Mouse (Mus musculus) spleen, adult 2 months (tissue): ENCODE data around the gene Gabarap. TPM values are rescaled to one million over a fixed set of nuclear protein-coding genes. Genes with fewer than 3 reads are reported as not detected.
"Not testable (repeated sequence)": the region's sequence is repeated elsewhere in the genome, so short reads cannot be mapped to it uniquely, and the experiment has no call there.

Experiments
- DNase-seq, 2 experiments: peaks; one replicate each; pipeline versions ENCODE4 v3.0.0 to v3.0.0-alpha.2; 2012 to 2021; ENCODE audit warnings: low spot score in 2 of 2, low read depth in 1 of 2
- H3K27ac ChIP-seq: fragments of 200-500 bp; 2 replicates; pipeline ENCODE4 v1.5.1; 2012; ENCODE audit warnings: low read length, inconsistent platforms; ENCODE audit not compliant: insufficient read depth
- H3K27me3 ChIP-seq: fragments of 200-500 bp; 2 replicates; pipeline ENCODE4 v1.6.1; 2012; ENCODE audit warnings: mild to moderate bottlenecking, moderate library complexity, low read length, inconsistent platforms; ENCODE audit not compliant: control insufficient read depth, insufficient read depth
- H3K36me3 ChIP-seq: fragments of 200-500 bp; 2 replicates; pipeline ENCODE4 v1.6.1; 2012; ENCODE audit warnings: mild to moderate bottlenecking, low read length, inconsistent platforms; ENCODE audit not compliant: control insufficient read depth, insufficient read depth
- H3K4me1 ChIP-seq: fragments of 200-500 bp; 2 replicates; pipeline ENCODE4 v1.6.1; 2011; ENCODE audit warnings: inconsistent platforms; ENCODE audit not compliant: control insufficient read depth, insufficient read depth, insufficient read length
- H3K4me3 ChIP-seq: fragments of 200-500 bp; 2 replicates; pipeline ENCODE4 v1.5.1; 2011; ENCODE audit warnings: mild to moderate bottlenecking, inconsistent platforms; ENCODE audit not compliant: insufficient read depth, insufficient read length; ENCODE audit errors: extremely low read depth
- CTCF ChIP-seq: fragments of 200-500 bp; IDR thresholded peaks from 2 replicates; pipeline ENCODE4 v1.5.1; 2011; ENCODE audit warnings: mild to moderate bottlenecking, inconsistent platforms; ENCODE audit not compliant: insufficient read depth, insufficient read length, insufficient replicate concordance; ENCODE audit errors: extremely low read depth
- POLR2A ChIP-seq: fragments of 200-500 bp; IDR thresholded peaks from 2 replicates; pipeline ENCODE4 v1.6.1; 2011; ENCODE audit warnings: low read depth, low read length, inconsistent platforms
- WGBS: fragments of 180-500 bp; shearing (Covaris S2); methylation state at CpG from one replicate; pipeline ENCODE4 v1.1.7; 2018; 5-methylcytosine and 5-hydroxymethylcytosine counted together
- polyA plus RNA-seq: library from polyadenylated mRNA; depleted of rRNA; stranded (reverse); fragments of >200 nt; gene quantifications from 2 replicates; pipeline ENCODE4 v1.2.3, GENCODE M21; 2012

The Gabarap gene
- polyA plus RNA-seq, 1 experiment = 251 TPM

DNA sequence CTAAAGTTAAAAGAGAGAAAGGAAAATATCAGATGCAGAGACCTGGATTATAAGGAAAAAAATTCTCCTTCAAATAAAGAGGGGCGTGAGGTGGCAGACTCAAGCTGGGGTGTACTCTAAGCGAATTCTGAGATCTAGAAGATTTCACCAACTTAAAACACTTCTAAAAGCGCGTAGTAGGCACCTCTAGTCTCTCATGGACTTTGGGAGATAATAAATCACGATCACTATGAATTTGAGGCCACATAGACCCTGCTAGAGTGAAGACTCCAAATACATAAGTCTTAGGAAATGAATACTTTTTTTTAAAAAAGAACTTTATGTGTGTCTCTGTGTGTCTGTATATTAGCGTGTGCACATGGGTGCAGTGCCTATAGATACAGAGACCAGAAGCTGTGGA is 24.7 kb downstream of the Gabarap start:
- WGBS = 74% methylated on average over 6 of the region's 6 CpGs
- peaks cover 15% of the 10 kb centered on the region for H3K36me3 ChIP-seq
- H3K27me3 ChIP-seq = no peaks in the 10 kb centered on the region
- H3K27ac ChIP-seq = no peak overlapping the region
- H3K4me1 ChIP-seq = peaks cover 7% of the 10 kb centered on the region; the same call in 1 of the 2 replicates
- TF ChIP-seq POLR2A (no peak), CTCF (no peak)
- H3K4me3 ChIP-seq = no peak overlapping the region
- no peak for DNase-seq

DNA sequence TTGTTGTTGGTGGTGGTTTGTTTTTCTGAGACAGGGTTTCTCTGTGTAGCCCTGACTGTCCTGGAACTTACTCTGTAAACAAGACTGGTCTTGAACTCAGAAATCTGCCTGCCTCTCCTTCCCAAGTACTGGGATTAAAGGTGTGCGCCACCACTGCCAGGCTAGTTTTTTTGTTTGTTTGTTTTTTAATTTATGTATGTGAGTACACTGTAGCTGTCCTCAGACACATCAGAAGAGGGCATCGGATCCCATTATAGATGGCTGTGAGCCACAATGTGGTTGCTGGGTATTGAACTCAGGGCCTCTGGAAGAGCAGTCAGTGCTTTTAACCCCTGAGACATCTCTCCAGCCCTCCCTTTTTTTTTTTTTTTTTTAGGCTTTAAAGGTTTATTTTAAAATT is 25.2 kb downstream of the Gabarap start:
- 91% methylated on average over 2 of the region's 2 CpGs for WGBS
- not testable (repeated sequence) for DNase-seq, H3K27me3 ChIP-seq, H3K4me1 ChIP-seq, H3K27ac ChIP-seq, H3K4me3 ChIP-seq
- H3K36me3 ChIP-seq = peaks cover 12% of the 10 kb centered on the region

DNA sequence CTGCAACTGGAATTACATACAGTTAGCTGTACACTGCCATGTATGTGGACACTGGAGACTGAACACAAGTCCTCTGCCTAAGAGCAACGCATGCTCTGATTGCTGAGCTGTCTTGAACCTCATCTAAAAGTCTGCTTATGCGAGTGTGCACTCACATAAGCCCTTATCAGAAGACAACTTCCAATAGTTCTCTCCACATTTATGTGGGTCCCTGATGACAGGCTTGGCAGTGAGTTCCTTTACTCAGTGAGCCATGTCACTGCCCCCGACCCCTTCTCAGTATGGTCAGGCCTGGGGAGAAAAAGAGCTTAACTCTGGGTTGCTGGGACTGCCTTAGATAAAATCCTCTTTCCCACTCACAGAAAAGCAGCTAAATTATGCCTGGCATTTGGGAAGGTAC is 25.7 kb downstream of the Gabarap start, which contains the start of gene Dlg4:
TSS of gene Dlg4 (plus strand) at position 274 of the 400 bp plus-strand sequence.
- 93% methylated on average over 3 of the region's 3 CpGs for WGBS
- TF ChIP-seq CTCF = no peak
- TF ChIP-seq POLR2A = no peak
- Histone ChIP-seq H3K4me1 (peaks cover 11% of the 10 kb centered on the region; the same call in 1 of the 2 replicates), H3K27ac (peak within 1 kb of the TSS; percentile 56), H3K4me3 (no peak within 1 kb of the TSS), H3K36me3 (peaks cover 8% of the 10 kb centered on the region), H3K27me3 (no peaks in the 10 kb centered on the region)
- DNase-seq = no peak

GRCm38 (mm10) chr11:70017199-70017767 is 26.3 kb downstream of the Gabarap start:
- H3K27ac ChIP-seq = no peak overlapping the region
- no peak for DNase-seq
- peaks cover 11% of the 10 kb centered on the region; the same call in 1 of the 2 replicates for H3K4me1 ChIP-seq
- no peak overlapping the region for H3K4me3 ChIP-seq
- peaks cover 2% of the 10 kb centered on the region for H3K36me3 ChIP-seq
- WGBS = 71% methylated on average over 7 of the region's 7 CpGs
- TF ChIP-seq CTCF = no peak
- TF ChIP-seq POLR2A = no peak
- no peaks in the 10 kb centered on the region for H3K27me3 ChIP-seq

DNA sequence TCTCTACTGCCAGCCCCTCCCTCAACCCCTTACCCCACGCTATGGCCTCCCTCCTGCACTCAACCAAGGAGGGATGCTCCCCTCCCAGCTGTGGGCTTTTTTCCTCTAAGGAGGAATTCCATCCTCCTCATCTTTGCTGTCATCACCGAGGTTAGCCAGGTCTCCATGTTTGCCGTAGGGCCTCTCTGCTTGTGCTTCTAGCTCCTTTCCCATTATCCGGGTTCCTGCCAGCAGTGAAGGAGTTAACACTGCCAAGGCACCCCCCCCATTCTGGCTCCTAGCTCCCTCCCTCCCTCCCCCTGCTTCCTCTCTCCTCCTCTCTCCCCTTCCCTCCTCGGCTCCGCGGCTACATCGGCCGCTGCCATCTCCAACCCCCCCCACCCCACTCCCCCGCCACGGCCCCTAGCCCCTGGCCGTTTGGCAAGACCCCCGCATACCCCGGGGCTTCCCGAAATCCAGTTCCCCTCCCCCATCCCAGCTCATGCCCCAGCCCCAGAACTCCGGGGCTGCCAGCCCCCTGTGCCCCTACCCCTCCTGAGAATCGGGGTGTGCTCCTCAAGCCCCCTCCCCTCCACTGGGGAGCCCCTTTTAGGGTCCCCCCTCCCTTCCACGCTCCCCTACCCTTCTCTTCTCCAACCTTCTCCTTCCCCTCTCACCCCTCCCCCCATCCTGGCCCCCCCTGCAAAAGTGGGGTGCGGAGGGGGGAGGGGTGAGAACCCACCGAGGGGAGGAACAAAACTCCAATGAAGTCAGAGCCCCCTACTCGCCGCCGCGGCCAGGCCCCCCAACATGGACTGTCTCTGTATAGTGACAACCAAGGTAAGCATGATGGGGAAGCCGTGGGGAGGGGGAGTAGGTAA is 27.4 kb downstream of the Gabarap start:
- peaks cover 11% of the 10 kb centered on the region; the same call in 1 of the 2 replicates for H3K4me1 ChIP-seq
- 6% methylated on average over 22 of the region's 25 CpGs for WGBS
- DNase-seq = no peak
- TF ChIP-seq POLR2A = no peak
- TF ChIP-seq CTCF = no peak
- peak overlapping the region; percentile 52 for H3K4me3 ChIP-seq
- no peaks in the 10 kb centered on the region; the same call in 1 of the 2 replicates for H3K36me3 ChIP-seq
- H3K27me3 ChIP-seq = no peaks in the 10 kb centered on the region
- peak overlapping the region; percentile 56 for H3K27ac ChIP-seq

DNA sequence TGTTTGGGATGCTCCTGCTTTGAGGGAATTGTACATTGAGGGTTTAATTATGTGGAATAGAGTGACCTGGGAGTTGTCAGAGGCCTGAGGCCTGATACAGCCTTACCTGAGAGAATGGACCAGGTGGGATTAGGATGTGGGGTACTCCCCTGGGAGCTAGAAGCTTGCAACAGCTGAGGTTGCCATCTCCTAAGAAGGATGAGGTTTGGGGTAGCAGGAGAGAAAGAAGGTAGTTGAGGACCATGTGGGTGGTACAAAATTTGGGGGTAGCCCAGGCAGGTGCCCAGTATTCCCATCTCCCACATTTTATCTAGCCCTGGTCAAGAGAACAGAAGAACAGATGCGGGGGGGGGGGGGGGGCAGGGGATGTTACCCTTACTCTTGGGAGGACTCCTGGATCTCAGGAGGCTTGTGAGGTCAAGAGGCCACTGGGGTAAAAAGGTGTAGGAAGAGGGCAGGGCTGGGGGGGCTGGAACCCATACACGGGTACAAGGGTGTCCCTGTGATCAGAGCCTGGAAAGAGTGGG is 28.6 kb downstream of the Gabarap start:
- no peak for DNase-seq
- Histone ChIP-seq H3K27me3 (no peaks in the 10 kb centered on the region), H3K36me3 (no peaks in the 10 kb centered on the region), H3K4me1 (peaks cover 11% of the 10 kb centered on the region; the same call in 1 of the 2 replicates), H3K4me3 (no peak overlapping the region), H3K27ac (no peak overlapping the region)
- TF ChIP-seq CTCF (no peak), POLR2A (no peak)
- 10% methylated on average over 2 of the region's 2 CpGs for WGBS
